Mouse (Mus musculus) midbrain, embryonic 11.5 days (tissue): Measurements from ENCODE around the gene Nat8l. TPM values are rescaled to one million over a fixed set of nuclear protein-coding genes. Genes with fewer than 3 reads are reported as not detected.

Experiments used
- ATAC-seq: fragments of 200-750 bp; cut with Nextera tagmentation; 2 replicates; pipeline ENCODE4 v1.8.0; 2017; ENCODE audit warnings: moderate TSS enrichment, moderate library complexity; ENCODE audit not compliant: low FRiP score
- DNase-seq: peaks from one replicate; pipeline ENCODE4 v3.0.0; 2015; ENCODE audit warnings: low spot score; ENCODE audit errors: missing footprints
- H3K27ac ChIP-seq: fragments of 300-500 bp; sonication (generic); 2 replicates; pipeline ENCODE4 v1.5.1; 2014; ENCODE audit warnings: low read depth, low read length
- H3K27me3 ChIP-seq: fragments of 300-500 bp; sonication (generic); 2 replicates; pipeline ENCODE4 v1.6.1; 2014; ENCODE audit warnings: mild to moderate bottlenecking, low read length, moderate library complexity, mixed read lengths; ENCODE audit not compliant: control insufficient read depth, insufficient read depth
- H3K36me3 ChIP-seq: fragments of 300-500 bp; sonication (generic); 2 replicates; pipeline ENCODE4 v1.6.1; 2014; ENCODE audit warnings: mild to moderate bottlenecking, low read length, moderate library complexity, mixed read lengths; ENCODE audit not compliant: control insufficient read depth, insufficient read depth
- H3K4me1 ChIP-seq: fragments of 300-500 bp; sonication (generic); 2 replicates; pipeline ENCODE4 v1.6.1; 2014; ENCODE audit warnings: low read length; ENCODE audit not compliant: control insufficient read depth, insufficient read depth
- H3K4me2 ChIP-seq: fragments of 300-500 bp; sonication (generic); 2 replicates; pipeline ENCODE4 v1.6.1; 2014; ENCODE audit warnings: mild to moderate bottlenecking, moderate library complexity
- H3K4me3 ChIP-seq: fragments of 300-500 bp; sonication (generic); 2 replicates; pipeline ENCODE4 v1.5.1; 2014; ENCODE audit warnings: low read depth, low read length
- H3K9ac ChIP-seq: fragments of 300-500 bp; sonication (generic); 2 replicates; pipeline ENCODE4 v1.6.1; 2014; ENCODE audit warnings: low read length
- H3K9me3 ChIP-seq: fragments of 300-500 bp; sonication (generic); 2 replicates; pipeline ENCODE4 v1.6.1; 2016; ENCODE audit warnings: low read length; ENCODE audit not compliant: control insufficient read depth
- WGBS: fragments of 180-500 bp; shearing (Covaris S2); extraction: QIAGEN DNeasy Blood & Tissue Kit; methylation state at CpG from one replicate; pipeline ENCODE4 v1.1.7; 2014; 5-methylcytosine and 5-hydroxymethylcytosine counted together
- polyA plus RNA-seq: library from polyadenylated mRNA; unstranded; fragments of >200 nt; fragmentation: Nextera tagmentation; extraction: Ambion mirVana; gene quantifications from 2 replicates; pipeline ENCODE4 v1.2.1, GENCODE M21; 2014

Nat8l gene
- polyA plus RNA-seq, 1 experiment from 2014 or later: 1.6 TPM

DNA sequence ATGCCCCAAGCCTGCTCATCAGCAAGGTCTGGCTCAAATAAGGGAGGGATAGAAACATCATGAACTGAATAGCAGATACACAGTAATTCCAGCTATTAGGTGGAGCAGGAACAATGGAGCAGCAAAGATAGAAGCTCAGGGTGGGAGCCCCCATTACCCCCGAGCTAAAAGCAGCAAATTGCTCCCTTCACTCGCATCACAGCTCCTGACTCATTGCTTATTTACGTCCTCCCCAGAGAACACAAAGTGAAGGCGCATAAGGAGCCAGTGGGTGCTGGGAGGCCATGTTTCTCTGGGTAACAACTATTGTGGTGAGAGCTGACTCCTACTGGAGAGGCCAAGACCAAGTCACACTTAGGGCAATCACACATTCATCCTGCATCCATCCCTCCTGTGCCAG, 34.3 kb downstream of the Nat8l start:
- WGBS: 78% methylated on average over 4 of the region's 4 CpGs
- no peaks in the 10 kb centered on the region for H3K9me3 ChIP-seq
- no peak overlapping the region for H3K27ac ChIP-seq
- no peaks in the 10 kb centered on the region for H3K4me1 ChIP-seq
- H3K4me3 ChIP-seq: no peak overlapping the region
- H3K36me3 ChIP-seq: no peaks in the 10 kb centered on the region
- ATAC-seq (no peak), DNase-seq (no peak)
- H3K9ac ChIP-seq: no peak overlapping the region
- no peaks in the 10 kb centered on the region for H3K27me3 ChIP-seq
- H3K4me2 ChIP-seq: no peak overlapping the region

DNA sequence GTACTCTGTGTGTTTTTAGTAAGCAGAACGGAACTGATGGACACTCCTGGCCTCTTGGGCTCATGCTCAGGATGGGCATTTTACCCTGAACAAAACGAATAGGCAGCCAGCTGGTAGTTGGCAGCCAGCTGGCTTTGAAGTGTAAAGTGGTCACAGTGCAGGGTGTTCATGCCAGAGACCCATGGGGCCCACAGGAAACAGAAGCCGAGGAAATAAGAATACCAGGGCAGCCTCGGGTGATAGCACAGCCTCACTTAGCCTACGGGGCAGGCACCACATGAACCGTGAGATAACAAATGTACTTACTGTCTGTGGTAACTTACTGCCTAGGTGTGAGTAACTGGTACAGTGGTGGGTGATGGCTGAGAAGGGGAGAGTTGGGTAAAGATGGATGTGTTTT, 35.2 kb downstream of the Nat8l start:
- Histone ChIP-seq H3K4me1 (no peaks in the 10 kb centered on the region), H3K9ac (no peak overlapping the region), H3K27me3 (no peaks in the 10 kb centered on the region), H3K9me3 (no peaks in the 10 kb centered on the region), H3K36me3 (no peaks in the 10 kb centered on the region), H3K4me3 (no peak overlapping the region), H3K27ac (no peak overlapping the region), H3K4me2 (no peak overlapping the region)
- 81% methylated on average over 6 of the region's 6 CpGs for WGBS
- ATAC-seq: no peak
- DNase-seq: no peak

DNA sequence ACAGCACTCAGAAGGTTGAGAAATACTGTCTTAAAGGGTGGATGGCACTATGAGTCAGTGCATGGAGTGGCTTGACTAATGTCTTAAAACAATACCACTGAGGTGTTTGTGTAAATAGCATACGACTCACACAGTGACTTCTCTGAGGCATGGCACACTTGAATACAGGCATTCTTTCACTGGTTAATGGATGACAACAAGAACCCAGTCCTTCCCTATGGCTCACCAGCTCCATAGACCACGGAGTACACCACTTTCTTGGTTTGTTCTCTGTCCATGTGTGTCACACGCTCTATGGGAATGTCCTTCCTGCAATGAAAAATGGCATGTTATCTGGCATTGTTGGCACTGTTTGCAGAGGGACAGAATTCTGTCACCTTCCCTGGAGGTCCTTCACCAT, 36.7 kb downstream of the Nat8l start:
- 78% methylated on average over 3 of the region's 3 CpGs for WGBS
- DNase-seq (no peak), ATAC-seq (no peak)
- Histone ChIP-seq H3K27me3 (no peaks in the 10 kb centered on the region), H3K4me2 (no peak overlapping the region), H3K9ac (no peak overlapping the region), H3K27ac (no peak overlapping the region), H3K4me3 (no peak overlapping the region), H3K9me3 (no peaks in the 10 kb centered on the region), H3K4me1 (no peaks in the 10 kb centered on the region), H3K36me3 (no peaks in the 10 kb centered on the region)

Other genes with a start within 250 kb of the Nat8l start
- 38.0 and 49.3 TPM in 2 replicates for gene Letm1, start 213.2 kb upstream of the Nat8l start, polyA plus RNA-seq
- gene Nsd2, start 175.3 kb upstream of the Nat8l start, polyA plus RNA-seq: 115 and 117 TPM in 2 replicates
- 57.3 and 63.9 TPM in 2 replicates for gene Nelfa, start 59.6 kb upstream of the Nat8l start, polyA plus RNA-seq
- 231 and 252 TPM in 2 replicates for gene Gm1673, start 12.6 kb upstream of the Nat8l start, polyA plus RNA-seq
- gene Poln, start 173.5 kb downstream of the Nat8l start, polyA plus RNA-seq: 0.40 and 1.5 TPM in 2 replicates
- gene Haus3, start 173.5 kb downstream of the Nat8l start, polyA plus RNA-seq: 47.7 and 48.1 TPM in 2 replicates
- gene Mxd4, start 191.7 kb downstream of the Nat8l start, polyA plus RNA-seq: 19.3 and 20.8 TPM in 2 replicates